Mouse (Mus musculus): ENCODE results near the gene Ap1m1.

GRCm38 (mm10) chr8:72261431-72261830 is 21.6 kb downstream of the Ap1m1 start:
- TF ChIP-seq CTCF (IDR thresholded peaks at IDR 0.05; ENCODE audit: low read depth) (no peak), EP300 (IDR thresholded peaks at IDR 0.05; ENCODE audit: low read depth) (no peak)

Measured in liver, postnatal 0 days (tissue).